Mouse (Mus musculus) stomach, postnatal 0 days (tissue): Measurements from ENCODE around the gene Pik3cg.

Experiments
- CTCF ChIP-seq: IDR thresholded peaks from 2 replicates; pipeline ENCODE4 v1.5.1; 2016; ENCODE audit warnings: antibody characterized with exemption, low read depth, mild to moderate bottlenecking, moderate library complexity
- EP300 ChIP-seq: optimal IDR thresholded peaks from 2 replicates; pipeline ENCODE3; 2016; ENCODE audit warnings: antibody characterized with exemption

GRCm38 (mm10) chr12:32138362-32138761 is 70.1 kb downstream of the Pik3cg start:
- no peak for TF ChIP-seq CTCF
- TF ChIP-seq EP300: no peak
